Mouse (Mus musculus) hindbrain, postnatal 0 days (tissue): ENCODE data around the gene Msh6. TPM values are rescaled to one million over a fixed set of nuclear protein-coding genes. Genes with fewer than 3 reads are reported as not detected.

Experiments
- ATAC-seq: fragments of 200-750 bp; cut with Nextera tagmentation; 2 replicates; pipeline ENCODE4 v1.8.0; 2017; ENCODE audit warnings: mild to moderate bottlenecking, moderate TSS enrichment, moderate library complexity
- DNase-seq: peaks from one replicate; pipeline ENCODE4 v3.0.0-alpha.2; 2015; ENCODE audit warnings: low spot score
- H3K27ac ChIP-seq: fragments of 300-500 bp; sonication (generic); 2 replicates; pipeline ENCODE4 v1.5.1; 2014; ENCODE audit warnings: mild to moderate bottlenecking
- H3K27me3 ChIP-seq: fragments of 300-500 bp; sonication (generic); 2 replicates; pipeline ENCODE4 v1.6.1; 2014; ENCODE audit warnings: low read length, mixed read lengths; ENCODE audit not compliant: insufficient read depth
- H3K36me3 ChIP-seq: fragments of 300-500 bp; sonication (generic); 2 replicates; pipeline ENCODE4 v1.6.1; 2014; ENCODE audit warnings: low read length, mixed read lengths; ENCODE audit not compliant: insufficient read depth
- H3K4me1 ChIP-seq: fragments of 300-500 bp; sonication (generic); 2 replicates; pipeline ENCODE4 v1.6.1; 2014; ENCODE audit warnings: antibody characterized with exemption, low read length, mixed read lengths; ENCODE audit not compliant: insufficient read depth
- H3K4me2 ChIP-seq: fragments of 300-500 bp; sonication (generic); 2 replicates; pipeline ENCODE4 v1.6.1; 2014; ENCODE audit warnings: low read depth, mild to moderate bottlenecking, low read length, moderate library complexity, mixed read lengths
- H3K4me3 ChIP-seq: fragments of 300-500 bp; sonication (generic); 2 replicates; pipeline ENCODE4 v1.5.1; 2014; ENCODE audit warnings: low read length
- H3K9ac ChIP-seq: fragments of 300-500 bp; sonication (generic); replicated peaks from 2 replicates; pipeline ENCODE4 v1.6.1; 2014; ENCODE audit warnings: mild to moderate bottlenecking, low read length, moderate library complexity, mixed read lengths
- H3K9me3 ChIP-seq: fragments of 300-500 bp; sonication (generic); 2 replicates; pipeline ENCODE4 v1.6.1; 2016; ENCODE audit warnings: low read length, mixed read lengths
- CTCF ChIP-seq: IDR thresholded peaks from 2 replicates; pipeline ENCODE4 v1.5.1; 2016; ENCODE audit warnings: antibody characterized with exemption, control low read depth, low read depth
- WGBS: fragments of 180-500 bp; shearing (Covaris S2); extraction: QIAGEN DNeasy Blood & Tissue Kit; methylation state at CpG from one replicate; pipeline ENCODE4 v1.1.7; 2014; 5-methylcytosine and 5-hydroxymethylcytosine counted together
- polyA plus RNA-seq: library from polyadenylated mRNA; unstranded; fragments of >200 nt; fragmentation: Nextera tagmentation; extraction: Ambion mirVana; gene quantifications from 2 replicates; pipeline ENCODE4 v1.2.1, GENCODE M21; 2015
- total RNA-seq: library from RNA; depleted of rRNA; stranded (reverse); fragments of >200 nt; gene quantifications from 2 replicates; pipeline ENCODE4 v1.2.3, GENCODE M21; 2014

Msh6 gene
- total and polyA plus RNA-seq, 2 experiments from 2014 or later, result 19.6 to 21.1 TPM

GRCm38 (mm10) chr17:87982112-87982511, 7.2 kb downstream of the Msh6 start:
- no peaks in the 10 kb centered on the region for H3K9me3 ChIP-seq
- no peaks in the 10 kb centered on the region for H3K27me3 ChIP-seq
- WGBS, result 93% methylated on average over 3 of the region's 3 CpGs
- ATAC-seq (no peak), DNase-seq (no peak)
- H3K36me3 ChIP-seq, result peaks cover 25% of the 10 kb centered on the region; the same call in 1 of the 2 replicates
- H3K9ac ChIP-seq, result no peak overlapping the region
- H3K4me3 ChIP-seq, result no peak overlapping the region
- TF ChIP-seq CTCF, result peak; percentile 47
- H3K27ac ChIP-seq, result no peak overlapping the region
- H3K4me1 ChIP-seq, result no peaks in the 10 kb centered on the region
- no peak overlapping the region for H3K4me2 ChIP-seq

DNA sequence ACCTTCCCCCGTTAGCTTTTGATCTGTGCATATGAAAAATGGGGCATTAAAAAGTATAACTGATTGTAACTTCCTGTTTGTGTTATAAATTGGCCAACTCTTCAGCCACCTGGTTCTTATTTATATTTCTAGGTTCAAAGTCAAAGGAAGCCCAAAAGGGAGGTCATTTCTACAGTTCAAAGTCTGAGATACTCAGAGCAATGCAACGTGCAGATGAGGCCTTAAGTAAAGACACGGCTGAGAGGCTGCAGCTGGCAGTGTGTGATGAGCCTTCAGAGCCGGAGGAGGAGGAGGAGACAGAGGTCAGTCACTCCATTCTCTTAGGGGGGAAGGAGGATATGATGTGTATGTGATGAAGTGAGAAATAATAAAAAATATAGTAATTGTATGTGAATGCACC, 8.5 kb downstream of the Msh6 start:
- peaks cover 32% of the 10 kb centered on the region for H3K36me3 ChIP-seq
- no peak for TF ChIP-seq CTCF
- H3K9ac ChIP-seq, result no peak overlapping the region
- H3K4me2 ChIP-seq, result no peak overlapping the region
- no peaks in the 10 kb centered on the region for H3K27me3 ChIP-seq
- no peaks in the 10 kb centered on the region for H3K4me1 ChIP-seq
- DNase-seq, result no peak
- no peak overlapping the region for H3K27ac ChIP-seq
- H3K9me3 ChIP-seq, result no peaks in the 10 kb centered on the region
- no peak for ATAC-seq
- H3K4me3 ChIP-seq, result no peak overlapping the region
- WGBS, result 69% methylated on average over 4 of the region's 4 CpGs

- no peak for ATAC-seq
- H3K4me3 ChIP-seq, result no peak overlapping the region
- no peak for DNase-seq
- H3K4me2 ChIP-seq, result no peak overlapping the region
- no peak overlapping the region for H3K9ac ChIP-seq
- WGBS, result 94% methylated on average over 20 of the region's 20 CpGs
- no peak overlapping the region for H3K27ac ChIP-seq
- H3K9me3 ChIP-seq, result no peaks in the 10 kb centered on the region
- TF ChIP-seq CTCF, result no peak
- no peaks in the 10 kb centered on the region for H3K27me3 ChIP-seq
- H3K36me3 ChIP-seq, result peaks cover 41% of the 10 kb centered on the region
- H3K4me1 ChIP-seq, result no peaks in the 10 kb centered on the region
Observed at GRCm38 (mm10) chr17:87984440-87985214, 9.8 kb downstream of the Msh6 start.

DNA sequence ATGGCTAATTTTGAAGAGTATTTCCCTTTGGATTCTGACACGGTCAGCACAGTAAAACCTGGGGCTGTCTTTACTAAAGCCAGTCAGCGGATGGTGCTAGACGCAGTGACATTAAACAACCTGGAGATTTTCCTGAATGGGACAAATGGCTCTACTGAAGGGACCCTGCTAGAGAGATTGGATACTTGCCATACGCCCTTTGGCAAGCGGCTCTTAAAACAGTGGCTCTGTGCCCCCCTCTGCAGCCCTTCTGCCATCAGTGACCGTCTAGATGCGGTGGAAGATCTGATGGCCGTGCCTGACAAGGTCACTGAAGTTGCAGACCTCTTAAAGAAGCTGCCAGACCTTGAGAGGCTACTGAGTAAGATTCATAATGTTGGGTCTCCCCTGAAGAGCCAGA, 11.1 kb downstream of the Msh6 start:
- H3K4me1 ChIP-seq, result no peaks in the 10 kb centered on the region
- peak; percentile 35; the same call in 1 of the 2 replicates for ATAC-seq
- H3K9me3 ChIP-seq, result no peaks in the 10 kb centered on the region
- no peak overlapping the region for H3K4me2 ChIP-seq
- no peak for TF ChIP-seq CTCF
- WGBS, result 61% methylated on average over 8 of the region's 8 CpGs
- no peak overlapping the region for H3K4me3 ChIP-seq
- peak; percentile 42 for DNase-seq
- no peak overlapping the region for H3K27ac ChIP-seq
- H3K27me3 ChIP-seq, result no peaks in the 10 kb centered on the region
- H3K36me3 ChIP-seq, result peaks cover 49% of the 10 kb centered on the region
- H3K9ac ChIP-seq, result no peak overlapping the region

DNA sequence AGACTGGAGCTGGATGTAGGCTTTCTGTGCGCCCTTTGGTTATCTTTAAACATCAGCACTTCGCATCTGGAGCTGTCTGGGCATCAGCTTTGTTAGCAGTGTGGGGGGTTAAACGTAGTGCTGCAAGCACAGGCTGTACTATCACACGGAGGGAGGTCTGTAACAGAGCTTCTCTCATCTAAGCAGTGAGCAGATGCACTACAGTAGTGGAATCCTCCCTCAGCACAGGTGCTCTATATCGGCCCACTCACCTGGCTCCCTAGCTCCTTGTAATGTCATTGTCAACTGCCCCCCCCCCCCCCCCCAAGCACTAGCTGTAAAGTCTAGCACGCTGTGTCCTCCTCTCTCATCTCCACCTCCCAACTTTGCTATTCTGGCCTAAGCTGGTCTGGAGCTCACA, 12.6 kb downstream of the Msh6 start:
- Histone ChIP-seq H3K4me1 (no peaks in the 10 kb centered on the region), H3K4me3 (no peak overlapping the region), H3K27ac (no peak overlapping the region; the same call in 1 of the 2 replicates), H3K4me2 (no peak overlapping the region), H3K9me3 (no peaks in the 10 kb centered on the region), H3K36me3 (peaks cover 59% of the 10 kb centered on the region), H3K27me3 (no peaks in the 10 kb centered on the region), H3K9ac (no peak overlapping the region)
- ATAC-seq (peak; percentile 36; the same call in 1 of the 2 replicates), DNase-seq (no peak)
- 56% methylated on average over 6 of the region's 6 CpGs for WGBS
- TF ChIP-seq CTCF, result no peak

- Histone ChIP-seq H3K4me1 (no peaks in the 10 kb centered on the region), H3K9me3 (no peaks in the 10 kb centered on the region), H3K4me3 (no peak overlapping the region), H3K4me2 (no peak overlapping the region), H3K36me3 (peaks cover 62% of the 10 kb centered on the region), H3K27me3 (no peaks in the 10 kb centered on the region), H3K9ac (no peak overlapping the region), H3K27ac (no peak overlapping the region)
- no peak for TF ChIP-seq CTCF
- WGBS, result 79% methylated on average over 3 of the region's 3 CpGs
- no peak for DNase-seq
- no peak for ATAC-seq
Observed at GRCm38 (mm10) chr17:87992154-87992553, 17.3 kb downstream of the Msh6 start.

GRCm38 (mm10) chr17:87993338-87993737, 18.5 kb downstream of the Msh6 start:
- H3K9me3 ChIP-seq, result no peaks in the 10 kb centered on the region
- TF ChIP-seq CTCF, result no peak
- no peak overlapping the region for H3K27ac ChIP-seq
- DNase-seq (no peak), ATAC-seq (no peak)
- H3K9ac ChIP-seq, result no peak overlapping the region
- 93% methylated on average over 1 of the region's 1 CpGs for WGBS
- H3K4me3 ChIP-seq, result no peak overlapping the region
- peaks cover 59% of the 10 kb centered on the region for H3K36me3 ChIP-seq
- no peaks in the 10 kb centered on the region for H3K4me1 ChIP-seq
- no peaks in the 10 kb centered on the region for H3K27me3 ChIP-seq
- H3K4me2 ChIP-seq, result no peak overlapping the region
